Mouse (Mus musculus) T-cell, adult 66 days (primary cell): ENCODE results near the gene Grpr. TPM values are rescaled to one million over a fixed set of nuclear protein-coding genes. Genes with fewer than 3 reads are reported as not detected.

ENCODE experiments used
- total RNA-seq, 2 experiments: library from RNA; stranded (reverse); gene quantifications; 3 replicates in 1 of 2; 4 replicates in 1 of 2; pipeline ENCODE4 v1.2.4; 2023

Gene Grpr
- total RNA-seq = not detected

DNA sequence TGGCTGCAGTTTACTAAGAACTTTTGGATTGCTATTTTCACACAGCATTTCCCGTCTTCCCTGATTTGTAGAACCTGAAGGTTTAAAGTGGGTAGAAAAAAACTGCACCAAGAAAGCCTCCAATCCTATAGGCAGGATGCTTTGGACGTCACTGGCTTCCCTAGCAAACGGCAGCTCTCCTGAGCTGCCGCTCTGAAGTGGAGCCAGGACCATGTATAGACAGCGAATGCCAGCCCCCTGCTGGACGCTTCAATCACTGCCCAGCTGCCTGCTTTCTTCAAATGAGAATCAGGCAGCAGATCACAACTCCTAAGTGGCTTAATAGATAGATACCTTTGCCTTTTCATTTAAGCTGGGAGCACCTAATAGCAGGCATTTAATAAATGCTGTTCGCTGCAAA, at the start of gene Grpr:
TSS of gene Grpr (minus strand) at position 12 of the 400 bp plus-strand sequence.

Other genes starting within 250 kb of the Grpr start
- not detected for gene Rnf138rt1, start 211.7 kb upstream of the Grpr start, total RNA-seq